9 mouse cellular contexts compared by ENCODE assay signal in the genomic region with DNA sequence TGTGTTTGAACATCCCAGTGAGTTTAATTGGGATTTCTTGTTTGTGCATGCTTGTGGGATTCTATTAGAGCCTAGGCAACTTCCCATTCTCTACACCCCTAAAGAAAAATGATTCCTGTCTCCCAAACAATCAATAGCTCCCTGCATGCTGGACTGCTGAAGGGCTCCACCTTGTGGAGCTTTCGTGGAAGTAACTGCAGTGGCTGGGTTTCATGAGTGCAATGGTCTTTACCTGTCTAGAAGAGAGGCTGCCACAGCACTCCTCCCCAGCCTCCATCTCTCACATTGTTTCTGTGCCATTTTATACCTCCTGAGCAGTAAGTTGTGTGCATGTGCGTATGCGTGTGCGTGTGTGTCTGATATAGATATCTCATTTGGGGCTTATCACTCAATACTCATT. TPM values are rescaled to one million over a fixed set of nuclear protein-coding genes. Genes with fewer than 3 reads are reported as not detected.
DNase-seq lines count a peak whose midpoint lies in the region; ATAC-seq and TF ChIP-seq lines count a peak whose summit lies in the region.
"Had no signal": no experiment of that assay in that cellular context is flagged by ENCODE, and none has a peak within 500 bp of the region (broad histone marks: within the 10 kb centered on the region; RNA-seq: fewer than 3 reads in every experiment).

No protein-coding gene starts in this region.

- peak; percentile 93 for TF ChIP-seq CTCF in layer of hippocampus, adult 2 months (conservative IDR thresholded peaks at IDR 0.05)

- no peak for ATAC-seq in kidney, embryonic 16.5 days (ENCODE audit: low FRiP score, low TSS enrichment)
- peak; percentile 74 for ATAC-seq in megakaryocyte-erythroid progenitor cell, adult 5-6 weeks (replicated peaks; ENCODE audit: low FRiP score, low TSS enrichment, poor library complexity, severe bottlenecking)

- no peak overlapping the region for H3K9ac ChIP-seq in kidney, embryonic 16.5 days (replicated peaks; ENCODE audit: low read length)

- 40% methylated on average over 4 of the region's 4 CpGs for whole genome bisulfite sequencing in kidney, embryonic 16.5 days

- DNase-seq in kidney, adult 18-20 months: peak; percentile 66
- peak; percentile 10 for DNase-seq in MEL-GATA-1-ER (ENCODE audit: extremely low read depth, low read depth)
- DNase-seq in cerebellum, adult 18-20 months: peak; percentile 60 to 68
- peak; percentile 15 to 56 for DNase-seq in frontal cortex, postnatal 14 days (ENCODE audit: low spot score in 2 of 2)
- DNase-seq in layer of hippocampus, adult 2 months (ENCODE audit: low spot score in 2 of 2): peak; percentile 60 to 77
- DNase-seq in splenic B cell, adult 2 months (ENCODE audit: low read depth, low spot score): peak; percentile 72

- H3K36me3 ChIP-seq in kidney, embryonic 16.5 days (ENCODE audit: insufficient read depth, low read length): no peaks in the 10 kb centered on the region
- H3K36me3 ChIP-seq in splenic B cell, adult 2 months (ENCODE audit: control insufficient read depth, insufficient read depth, low read length, poor library complexity, severe bottlenecking): no peaks in the 10 kb centered on the region

- H3K27ac ChIP-seq in kidney, embryonic 16.5 days (ENCODE audit: low read length): no peak overlapping the region
- no peak overlapping the region for H3K27ac ChIP-seq in layer of hippocampus, adult 2 months

- H3K27me3 ChIP-seq in kidney, embryonic 16.5 days (ENCODE audit: insufficient read depth, low read length): no peaks in the 10 kb centered on the region
- H3K27me3 ChIP-seq in splenic B cell, adult 2 months (ENCODE audit: control insufficient read depth, insufficient read depth, low read length, poor library complexity, severe bottlenecking): no peaks in the 10 kb centered on the region

- no peak overlapping the region for H3K4me3 ChIP-seq in kidney, embryonic 16.5 days (ENCODE audit: low read length)
- no peak overlapping the region for H3K4me3 ChIP-seq in layer of hippocampus, adult 2 months
- H3K4me3 ChIP-seq: megakaryocyte, embryonic 14.5 days had no signal

- H3K4me1 ChIP-seq in kidney, embryonic 16.5 days (ENCODE audit: insufficient read depth, low read length): no peaks in the 10 kb centered on the region

- H3K4me2 ChIP-seq in kidney, embryonic 16.5 days (replicated peaks; ENCODE audit: low read depth, low read length): no peak overlapping the region

- H3K9me3 ChIP-seq in kidney, embryonic 16.5 days (ENCODE audit: low read length): no peaks in the 10 kb centered on the region
- H3K9me3 ChIP-seq: megakaryocyte, embryonic 14.5 days had no signal

RNA-seq across cellular contexts. Expression of a gene that starts 6.0 kb away (rescaled TPM):
- polyA plus RNA-seq in kidney, embryonic 16.5 days (2015; fragmentation: Nextera tagmentation; extraction: Ambion mirVana): not detected in 2 replicates
- not detected for total RNA-seq in layer of hippocampus, adult 2 months (2021)
- not detected in 2 replicates for total RNA-seq in megakaryocyte-erythroid progenitor cell, adult 5-6 weeks (2014; fragmentation: Nextera tagmentation)
- not detected in 2 replicates for total RNA-seq in megakaryocyte-erythroid progenitor cell, adult 5-6 weeks (2017)

RNA-seq across cellular contexts. Expression of a gene that starts 18.5 kb away (rescaled TPM):
- polyA plus RNA-seq in kidney, embryonic 16.5 days (2015; fragmentation: Nextera tagmentation; extraction: Ambion mirVana): 5.0 and 6.0 TPM in 2 replicates
- total RNA-seq in layer of hippocampus, adult 2 months (2021): 100 to 1,000 TPM; 277 to 286 TPM
- total RNA-seq in megakaryocyte-erythroid progenitor cell, adult 5-6 weeks (2014; fragmentation: Nextera tagmentation): 109 and 115 TPM in 2 replicates
- 66.5 and 114 TPM in 2 replicates for total RNA-seq in megakaryocyte-erythroid progenitor cell, adult 5-6 weeks (2017)

RNA-seq across cellular contexts. Expression of a gene that starts 48.5 kb away (rescaled TPM):
- polyA plus RNA-seq in kidney, embryonic 16.5 days (2015; fragmentation: Nextera tagmentation; extraction: Ambion mirVana): 40.5 and 48.3 TPM in 2 replicates
- total RNA-seq in layer of hippocampus, adult 2 months (2021): 10 to 100 TPM; 77.9 to 85.5 TPM
- 93.0 and 94.7 TPM in 2 replicates for total RNA-seq in megakaryocyte-erythroid progenitor cell, adult 5-6 weeks (2014; fragmentation: Nextera tagmentation)
- 46.7 and 51.1 TPM in 2 replicates for total RNA-seq in megakaryocyte-erythroid progenitor cell, adult 5-6 weeks (2017)

Comparison
In these comparisons a context has a peak if more than half of its experiments do, and no peak if none do; other contexts are left out.
1. DNase-seq: peak in every context shown above with its lines; median percentile 72 in splenic B cell, adult 2 months; 68 in layer of hippocampus, adult 2 months; 66 in kidney, adult 18-20 months; 64 in cerebellum, adult 18-20 months; 36 in frontal cortex, postnatal 14 days; 10 in MEL-GATA-1-ER.